Mouse (Mus musculus) myocyte (in vitro differentiated cells): ENCODE data around the gene Nfkbia. TPM values are rescaled to one million over a fixed set of nuclear protein-coding genes. Genes with fewer than 3 reads are reported as not detected.
A peak's percentile ranks its signal among the peaks of the same experiment; 100 is the strongest.

ENCODE experiments used
- H3K27me3 ChIP-seq: one replicate; pipeline ENCODE4 v1.6.1; 2011; ENCODE audit not compliant: control insufficient read depth, insufficient read depth, insufficient read length
- H3K36me3 ChIP-seq: one replicate; pipeline ENCODE4 v1.6.1; 2011; ENCODE audit not compliant: control insufficient read depth, insufficient read depth
- H3K4me2 ChIP-seq: one replicate; pipeline ENCODE4 v1.6.1; 2011; ENCODE audit warnings: low read depth, control low read depth
- H3K4me3 ChIP-seq: one replicate; pipeline ENCODE4 v1.5.1; 2011; ENCODE audit warnings: mild to moderate bottlenecking, control low read depth, moderate library complexity
- H3K79me2 ChIP-seq: one replicate; pipeline ENCODE4 v1.6.1; 2011; ENCODE audit not compliant: control insufficient read depth, insufficient read depth
- H3ac ChIP-seq: one replicate; pipeline ENCODE4 v1.6.1; 2011; ENCODE audit not compliant: control insufficient read depth, insufficient read length
- CEBPB ChIP-seq: IDR thresholded peaks from 2 replicates; pipeline ENCODE4 v1.6.1; 2011; ENCODE audit warnings: mild to moderate bottlenecking, moderate library complexity; ENCODE audit not compliant: poor library complexity, insufficient read depth, severe bottlenecking
- E2F4 ChIP-seq: IDR thresholded peaks from one replicate; pipeline ENCODE4 v1.6.1; 2011; ENCODE audit warnings: mild to moderate bottlenecking, control low read depth, moderate library complexity; ENCODE audit not compliant: insufficient read depth
- MAX ChIP-seq: IDR thresholded peaks from one replicate; pipeline ENCODE4 v1.6.1; 2011; ENCODE audit warnings: low read depth, mild to moderate bottlenecking, control low read depth
- MYOD1 ChIP-seq, 3 experiments: IDR thresholded peaks; one replicate each; pipeline ENCODE4 v1.6.1; 2011; ENCODE audit warnings: control low read depth in 2 of 3, low read depth in 2 of 3, mild to moderate bottlenecking in 2 of 3, moderate library complexity in 1 of 3; ENCODE audit not compliant: insufficient read length in 2 of 3, control insufficient read depth in 1 of 3
- MYOG ChIP-seq, 3 experiments: IDR thresholded peaks; one replicate each; pipeline ENCODE4 v1.6.1; 2011; ENCODE audit warnings: control low read depth in 2 of 3, low read depth in 2 of 3, mild to moderate bottlenecking in 2 of 3; ENCODE audit not compliant: insufficient read length in 2 of 3, control insufficient read depth in 1 of 3, insufficient read depth in 1 of 3
- POLR2A ChIP-seq: IDR thresholded peaks from one replicate; pipeline ENCODE4 v1.6.1; 2011; ENCODE audit warnings: low read depth, mild to moderate bottlenecking, control low read depth, moderate library complexity; ENCODE audit not compliant: insufficient read length
- POLR2AphosphoS2 ChIP-seq: IDR thresholded peaks from one replicate; pipeline ENCODE4 v1.6.1; 2011; ENCODE audit warnings: low read depth, control low read depth; ENCODE audit not compliant: insufficient read length
- REST ChIP-seq: IDR thresholded peaks from one replicate; pipeline ENCODE4 v1.6.1; 2011; ENCODE audit warnings: mild to moderate bottlenecking, control low read depth, moderate library complexity; ENCODE audit not compliant: insufficient read depth, insufficient read length
- SRF ChIP-seq: IDR thresholded peaks from one replicate; pipeline ENCODE4 v1.6.1; 2011; ENCODE audit warnings: low read depth; ENCODE audit not compliant: control insufficient read depth, insufficient read length
- TCF12 ChIP-seq: IDR thresholded peaks from one replicate; pipeline ENCODE4 v1.6.1; 2011; ENCODE audit warnings: mild to moderate bottlenecking, control low read depth; ENCODE audit not compliant: poor library complexity, insufficient read depth, severe bottlenecking
- TCF3 ChIP-seq: IDR thresholded peaks from one replicate; pipeline ENCODE4 v1.6.1; 2011; ENCODE audit warnings: low read depth, control low read depth; ENCODE audit not compliant: insufficient read length
- USF1 ChIP-seq: IDR thresholded peaks from one replicate; pipeline ENCODE4 v1.6.1; 2011; ENCODE audit warnings: low read depth, mild to moderate bottlenecking, control low read depth, moderate library complexity
- polyA plus RNA-seq: library from polyadenylated mRNA; unstranded; fragments of >200 nt; fragmentation: generic; extraction: Trizol; gene quantifications from one replicate; pipeline ENCODE4 v1.2.1, GENCODE M21; 2012; ENCODE audit warnings: missing spikeins

The Nfkbia gene
- polyA plus RNA-seq, 1 experiment, result 18.0 TPM

- Histone ChIP-seq H3K27me3 (no peaks in the 10 kb centered on the region), H3K4me3 (no peak overlapping the region), H3K36me3 (no peaks in the 10 kb centered on the region), H3K79me2 (no peaks in the 10 kb centered on the region), H3ac (no peak overlapping the region), H3K4me2 (peak overlapping the region; percentile 12)
- TF ChIP-seq POLR2A (no peak), SRF (no peak), MYOG (IDR thresholded peaks at IDR 0.05; ENCODE audit: control insufficient read depth in 1 of 3, insufficient read depth in 1 of 3, insufficient read length in 2 of 3, low read depth in 2 of 3) (no peak), POLR2AphosphoS2 (no peak), E2F4 (no peak), USF1 (no peak)
Measured at GRCm38 (mm10) chr12:55495902-55496605, 3.6 kb upstream of the Nfkbia start.

GRCm38 (mm10) chr12:55495114-55495901, 2.9 kb upstream of the Nfkbia start:
- TF ChIP-seq REST (no peak), CEBPB (no peak), TCF3 (no peak), USF1 (no peak), TCF12 (no peak), MYOG (IDR thresholded peaks at IDR 0.05; ENCODE audit: control insufficient read depth in 1 of 3, insufficient read depth in 1 of 3, insufficient read length in 2 of 3, low read depth in 2 of 3) (no peak), SRF (no peak)
- Histone ChIP-seq H3K4me3 (no peak overlapping the region), H3K36me3 (peaks cover 4% of the 10 kb centered on the region), H3K79me2 (no peaks in the 10 kb centered on the region), H3K4me2 (no peak overlapping the region), H3ac (no peak overlapping the region), H3K27me3 (no peaks in the 10 kb centered on the region)

GRCm38 (mm10) chr12:55493381-55493780, 934 bp upstream of the Nfkbia start:
- Histone ChIP-seq H3K4me2 (peak overlapping the region; percentile 88), H3ac (no peak overlapping the region), H3K4me3 (peak overlapping the region; percentile 39), H3K36me3 (peaks cover 18% of the 10 kb centered on the region), H3K79me2 (no peaks in the 10 kb centered on the region), H3K27me3 (no peaks in the 10 kb centered on the region)
- TF ChIP-seq SRF, result no peak
- TF ChIP-seq MAX, result no peak
- no peak for TF ChIP-seq MYOG (IDR thresholded peaks at IDR 0.05; ENCODE audit: control insufficient read depth in 1 of 3, insufficient read depth in 1 of 3, insufficient read length in 2 of 3, low read depth in 2 of 3)

- H3ac ChIP-seq, result peak overlapping the region; percentile 28
- no peaks in the 10 kb centered on the region for H3K27me3 ChIP-seq
- H3K36me3 ChIP-seq, result peaks cover 21% of the 10 kb centered on the region
- H3K79me2 ChIP-seq, result no peaks in the 10 kb centered on the region
- TF ChIP-seq TCF3 (no peak), USF1 (no peak), SRF (no peak)
- H3K4me2 ChIP-seq, result peak overlapping the region; percentile 88
- H3K4me3 ChIP-seq, result peak overlapping the region; percentile 39
Measured at GRCm38 (mm10) chr12:55492941-55493340, 494 bp upstream of the Nfkbia start.

- H3K36me3 ChIP-seq, result peaks cover 21% of the 10 kb centered on the region
- H3K27me3 ChIP-seq, result no peaks in the 10 kb centered on the region
- TF ChIP-seq TCF12 (no peak), MYOG (IDR thresholded peaks at IDR 0.05; ENCODE audit: control insufficient read depth in 1 of 3, insufficient read depth in 1 of 3, insufficient read length in 2 of 3, low read depth in 2 of 3) (peak in 1 of 3 experiments; percentile 47), E2F4 (peak; percentile 39), TCF3 (no peak), MYOD1 (IDR thresholded peaks at IDR 0.05; ENCODE audit: control insufficient read depth in 1 of 3, insufficient read length in 2 of 3, low read depth in 2 of 3) (no peak), REST (no peak), CEBPB (peak; percentile 92), USF1 (no peak), POLR2A (peak; percentile 46), POLR2AphosphoS2 (peak; percentile 38), MAX (no peak), SRF (no peak)
- peak overlapping the region; percentile 71 for H3K4me2 ChIP-seq
- H3ac ChIP-seq, result peak overlapping the region; percentile 28
- H3K4me3 ChIP-seq, result peak overlapping the region; percentile 39
- no peaks in the 10 kb centered on the region for H3K79me2 ChIP-seq
Measured at GRCm38 (mm10) chr12:55491516-55492183, 797 bp downstream of the Nfkbia start.
